Mouse (Mus musculus) C2C12 (cell line): Measurements from ENCODE around the gene Git2.

Experiments
- CEBPB ChIP-seq: IDR thresholded peaks from one replicate; pipeline ENCODE4 v1.6.1; 2011; ENCODE audit warnings: low read depth, mild to moderate bottlenecking, control low read depth, moderate library complexity
- CTCF ChIP-seq: IDR thresholded peaks from one replicate; pipeline ENCODE4 v1.5.1; 2011; ENCODE audit not compliant: control insufficient read depth, insufficient read depth, insufficient read length
- MYOD1 ChIP-seq: IDR thresholded peaks from one replicate; pipeline ENCODE4 v1.6.1; 2011; ENCODE audit warnings: low read depth; ENCODE audit not compliant: control insufficient read depth, insufficient read length
- MYOG ChIP-seq: IDR thresholded peaks from one replicate; pipeline ENCODE4 v1.6.1; 2011; ENCODE audit not compliant: control insufficient read depth, insufficient read length; ENCODE audit errors: extremely low read depth
- USF1 ChIP-seq: IDR thresholded peaks from one replicate; pipeline ENCODE4 v1.6.1; 2011; ENCODE audit warnings: low read depth, mild to moderate bottlenecking, control low read depth, moderate library complexity

GRCm38 (mm10) chr5:114686726-114687210 is 88.5 kb downstream of the Git2 start:
- TF ChIP-seq CEBPB: no peak
- no peak for TF ChIP-seq CTCF
- TF ChIP-seq USF1: no peak
- TF ChIP-seq MYOG: no peak
- TF ChIP-seq MYOD1: no peak
